Mouse (Mus musculus): ENCODE data around the gene Tspan9. TPM values are rescaled to one million over a fixed set of nuclear protein-coding genes. Genes with fewer than 3 reads are reported as not detected.

The Tspan9 gene
- polyA plus RNA-seq, 1 experiment from 2014 or later = 127 TPM

DNA sequence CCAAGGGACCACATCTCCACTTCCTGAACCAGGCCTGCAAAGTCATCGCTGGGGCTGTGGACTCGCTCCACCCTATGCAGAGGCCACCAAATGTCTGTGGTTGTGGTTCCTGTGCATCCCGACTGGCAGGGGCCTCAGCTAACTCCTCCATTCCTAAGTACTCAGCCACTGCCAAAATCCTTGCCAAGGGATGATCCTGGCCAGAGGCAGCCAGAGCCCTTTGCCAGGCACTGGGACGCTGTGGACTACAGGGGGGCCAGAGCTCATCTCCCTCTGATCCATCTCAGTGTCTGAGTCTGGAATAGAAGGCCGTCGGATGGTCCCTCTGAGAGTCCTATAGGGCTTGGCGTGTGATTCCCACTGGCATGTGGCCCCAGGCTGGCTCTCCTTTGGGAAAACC is 193.5 kb downstream of the Tspan9 start:
- H3K9ac ChIP-seq = no peak overlapping the region
- H3K9me3 ChIP-seq = no peaks in the 10 kb centered on the region
- H3K27me3 ChIP-seq (replicated peaks) = peaks cover 23% of the 10 kb centered on the region
- no peak overlapping the region for H3K4me2 ChIP-seq
- H3K4me3 ChIP-seq = no peak overlapping the region
- no peaks in the 10 kb centered on the region for H3K4me1 ChIP-seq
- H3K27ac ChIP-seq (replicated peaks) = no peak overlapping the region
- WGBS = 80% methylated on average over 7 of the region's 7 CpGs
- no peak for ATAC-seq (ENCODE audit: extremely low read depth, insufficient number of reproducible peaks, low FRiP score, low TSS enrichment)
- H3K36me3 ChIP-seq = no peaks in the 10 kb centered on the region

DNA sequence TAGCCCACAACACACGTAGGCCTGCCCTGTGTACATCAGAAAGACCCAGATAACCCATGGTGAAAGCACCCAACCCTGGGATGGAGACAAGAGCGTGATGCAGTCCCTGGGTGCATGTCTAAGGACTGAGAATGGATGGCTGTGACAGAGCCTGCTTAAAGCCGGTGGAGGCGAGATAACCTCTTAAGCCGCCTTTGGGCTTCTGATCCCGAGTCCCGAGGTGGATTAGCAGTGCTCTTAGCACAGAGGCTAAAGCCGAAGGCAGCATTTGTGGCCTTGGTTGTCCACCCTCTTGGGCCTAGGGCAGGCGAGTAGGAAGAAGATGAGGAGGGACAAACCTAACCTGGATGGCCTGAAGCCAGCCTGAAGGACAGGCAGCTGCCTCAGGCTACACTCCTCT is 194.7 kb downstream of the Tspan9 start:
- Histone ChIP-seq H3K4me3 (no peak overlapping the region), H3K4me2 (no peak overlapping the region), H3K9me3 (no peaks in the 10 kb centered on the region), H3K4me1 (no peaks in the 10 kb centered on the region), H3K9ac (no peak overlapping the region), H3K27me3 (replicated peaks) (peaks cover 20% of the 10 kb centered on the region), H3K36me3 (no peaks in the 10 kb centered on the region), H3K27ac (replicated peaks) (no peak overlapping the region)
- ATAC-seq (ENCODE audit: extremely low read depth, insufficient number of reproducible peaks, low FRiP score, low TSS enrichment) = no peak
- WGBS = 49% methylated on average over 9 of the region's 9 CpGs

DNA sequence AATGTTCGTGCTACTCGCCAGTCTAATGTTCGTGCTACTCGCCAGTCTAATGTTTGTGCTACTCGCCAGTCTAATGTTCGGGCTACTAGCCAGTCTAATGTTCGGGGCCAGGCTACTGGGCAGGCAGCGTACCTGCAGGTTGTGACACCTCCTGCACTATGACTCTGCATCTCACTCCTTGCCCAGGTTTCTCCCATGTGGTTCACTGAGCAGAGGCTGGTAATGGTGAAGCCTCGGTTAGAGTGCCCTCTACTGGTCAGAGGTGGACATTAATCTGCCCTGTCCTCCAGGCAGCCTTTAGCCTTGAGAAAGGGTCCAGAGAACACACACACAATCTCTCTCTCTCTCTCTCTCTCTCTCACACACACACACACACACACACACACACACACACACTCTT is 197.7 kb downstream of the Tspan9 start:
- Histone ChIP-seq H3K9me3 (no peaks in the 10 kb centered on the region), H3K36me3 (no peaks in the 10 kb centered on the region), H3K9ac (no peak overlapping the region), H3K4me2 (no peak overlapping the region), H3K4me1 (no peaks in the 10 kb centered on the region), H3K27me3 (replicated peaks) (peaks cover 8% of the 10 kb centered on the region), H3K4me3 (no peak overlapping the region), H3K27ac (replicated peaks) (no peak overlapping the region)
- WGBS = 50% methylated on average over 9 of the region's 9 CpGs
- ATAC-seq (ENCODE audit: extremely low read depth, insufficient number of reproducible peaks, low FRiP score, low TSS enrichment) = no peak

DNA sequence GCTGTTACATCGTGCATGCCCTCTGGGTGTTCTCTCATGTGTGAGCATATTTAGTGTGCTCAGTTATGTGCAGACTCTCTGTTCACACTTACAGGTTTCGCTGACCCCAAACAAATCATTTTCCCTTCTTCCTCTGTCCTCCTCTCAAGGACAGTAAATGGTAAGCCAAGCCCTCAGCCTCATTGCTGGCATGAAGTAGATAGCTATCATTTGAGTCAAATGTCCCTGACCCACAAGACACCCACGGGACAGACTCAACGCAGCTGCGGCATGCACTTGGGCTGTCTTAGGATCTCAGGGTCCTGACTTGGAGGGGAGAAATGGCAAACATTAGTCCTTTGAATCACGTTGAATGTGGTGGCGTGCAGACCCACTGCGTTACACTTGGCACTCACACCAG is 201.0 kb downstream of the Tspan9 start:
- H3K4me1 ChIP-seq = no peaks in the 10 kb centered on the region
- no peak overlapping the region for H3K4me2 ChIP-seq
- no peaks in the 10 kb centered on the region for H3K9me3 ChIP-seq
- ATAC-seq (ENCODE audit: extremely low read depth, insufficient number of reproducible peaks, low FRiP score, low TSS enrichment) = no peak
- no peak overlapping the region for H3K27ac ChIP-seq (replicated peaks)
- no peaks in the 10 kb centered on the region for H3K36me3 ChIP-seq
- no peak overlapping the region for H3K9ac ChIP-seq
- peaks cover 8% of the 10 kb centered on the region for H3K27me3 ChIP-seq (replicated peaks)
- WGBS = 85% methylated on average over 8 of the region's 8 CpGs
- no peak overlapping the region for H3K4me3 ChIP-seq

DNA sequence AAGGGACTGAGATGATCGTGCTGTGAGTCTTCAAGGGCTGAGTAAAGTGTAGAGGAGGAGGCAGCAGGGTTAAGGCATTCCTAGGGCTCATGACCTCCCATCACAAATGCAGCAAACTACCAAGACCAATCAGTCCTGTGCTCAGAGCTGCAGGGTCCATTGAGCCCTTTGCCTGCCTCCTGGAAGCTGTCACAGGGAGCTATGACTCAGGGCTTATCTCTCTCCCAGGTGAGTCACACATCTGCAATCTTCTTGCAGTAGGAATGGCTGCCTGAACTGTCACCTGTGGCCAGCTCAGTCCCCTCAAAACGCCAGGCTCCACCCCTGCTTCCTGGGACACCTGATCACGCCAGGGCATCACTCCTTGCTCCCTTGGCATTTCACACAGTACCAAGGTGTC is 208.3 kb downstream of the Tspan9 start:
- WGBS = 65% methylated on average over 3 of the region's 3 CpGs
- no peak overlapping the region for H3K9ac ChIP-seq
- peaks cover 21% of the 10 kb centered on the region for H3K4me1 ChIP-seq
- no peaks in the 10 kb centered on the region for H3K36me3 ChIP-seq
- H3K9me3 ChIP-seq = no peaks in the 10 kb centered on the region
- H3K4me3 ChIP-seq = no peak overlapping the region
- no peak overlapping the region for H3K27ac ChIP-seq (replicated peaks)
- no peak for ATAC-seq (ENCODE audit: extremely low read depth, insufficient number of reproducible peaks, low FRiP score, low TSS enrichment)
- H3K4me2 ChIP-seq = no peak overlapping the region
- no peaks in the 10 kb centered on the region for H3K27me3 ChIP-seq (replicated peaks)

DNA sequence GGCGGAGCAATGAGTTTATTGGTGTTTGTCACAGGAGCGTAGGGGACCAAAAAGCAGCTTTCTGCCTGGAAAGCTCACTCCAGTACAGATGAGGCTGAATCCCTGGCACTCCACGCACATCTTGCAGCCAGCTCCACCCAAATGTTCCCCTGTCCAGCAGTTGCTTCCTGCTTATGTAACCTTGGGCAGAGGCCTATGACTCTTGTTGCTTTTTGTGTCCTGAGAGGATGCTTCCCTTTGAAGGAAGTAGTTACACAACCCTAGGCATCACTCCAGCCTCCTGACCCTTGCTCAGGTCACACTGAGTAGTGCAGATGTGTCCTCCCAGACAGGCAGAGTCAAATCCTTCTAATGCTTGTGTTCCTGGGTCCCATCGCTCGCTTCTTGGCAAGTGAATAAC is 209.6 kb downstream of the Tspan9 start:
- Histone ChIP-seq H3K36me3 (no peaks in the 10 kb centered on the region), H3K4me3 (no peak overlapping the region), H3K9me3 (no peaks in the 10 kb centered on the region), H3K9ac (no peak overlapping the region), H3K27ac (replicated peaks) (no peak overlapping the region), H3K4me2 (no peak overlapping the region), H3K4me1 (peaks cover 32% of the 10 kb centered on the region), H3K27me3 (replicated peaks) (no peaks in the 10 kb centered on the region)
- ATAC-seq (ENCODE audit: extremely low read depth, insufficient number of reproducible peaks, low FRiP score, low TSS enrichment) = no peak
- 87% methylated on average over 5 of the region's 5 CpGs for WGBS

DNA sequence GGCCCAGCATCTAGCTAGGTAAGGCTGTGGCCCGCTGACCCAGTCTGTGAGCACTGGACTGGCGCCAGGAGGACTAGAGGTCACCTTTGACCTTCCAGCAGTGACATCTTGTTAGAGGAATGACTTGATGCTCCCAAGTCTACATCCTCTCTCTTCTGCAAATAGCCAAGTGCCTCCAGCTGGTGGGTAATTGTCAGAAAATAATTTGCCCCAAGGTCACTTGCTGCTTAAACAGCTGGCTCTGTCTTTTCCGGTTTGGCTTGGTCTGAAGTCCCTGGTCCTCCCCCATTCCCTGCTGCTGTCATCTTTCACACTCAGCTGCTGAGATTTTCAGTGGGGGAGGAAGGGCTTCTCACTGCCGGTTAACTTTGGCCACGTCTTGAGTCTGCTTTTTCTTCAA is 210.7 kb downstream of the Tspan9 start:
- Histone ChIP-seq H3K9ac (no peak overlapping the region), H3K4me1 (peaks cover 40% of the 10 kb centered on the region), H3K4me3 (no peak overlapping the region), H3K36me3 (no peaks in the 10 kb centered on the region), H3K4me2 (no peak overlapping the region), H3K27ac (replicated peaks) (0 out of 2 replicates have a peak overlapping the region, but pooled peaks have one; percentile 8), H3K9me3 (no peaks in the 10 kb centered on the region), H3K27me3 (replicated peaks) (no peaks in the 10 kb centered on the region)
- no peak for ATAC-seq (ENCODE audit: extremely low read depth, insufficient number of reproducible peaks, low FRiP score, low TSS enrichment)
- 46% methylated on average over 5 of the region's 5 CpGs for WGBS

DNA sequence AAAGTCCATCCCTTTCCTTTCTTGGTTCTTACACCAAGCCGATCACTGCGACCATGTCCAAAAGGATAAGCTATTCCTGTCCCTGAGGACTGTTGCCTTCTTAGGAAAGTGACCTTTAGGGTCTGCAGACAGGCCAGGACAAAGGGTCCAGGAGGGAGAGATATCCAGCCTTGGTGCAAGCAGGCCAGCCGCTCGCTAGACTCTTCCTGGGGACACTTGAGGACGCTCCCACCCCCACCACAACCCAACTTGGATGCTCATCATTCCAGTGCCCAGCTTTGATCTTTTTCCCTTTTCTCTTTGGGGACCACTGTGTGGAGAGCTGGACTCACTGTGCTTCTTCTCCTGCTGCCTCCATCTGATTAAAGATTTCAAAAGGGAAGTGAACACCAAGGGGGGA is 214.7 kb downstream of the Tspan9 start:
- Histone ChIP-seq H3K27me3 (replicated peaks) (peaks cover 6% of the 10 kb centered on the region), H3K27ac (replicated peaks) (0 out of 2 replicates have a peak overlapping the region, but pooled peaks have one; percentile 5), H3K4me2 (no peak overlapping the region), H3K9me3 (no peaks in the 10 kb centered on the region), H3K9ac (no peak overlapping the region), H3K4me1 (peaks cover 50% of the 10 kb centered on the region), H3K36me3 (no peaks in the 10 kb centered on the region), H3K4me3 (no peak overlapping the region)
- ATAC-seq (ENCODE audit: extremely low read depth, insufficient number of reproducible peaks, low FRiP score, low TSS enrichment) = no peak
- 56% methylated on average over 5 of the region's 5 CpGs for WGBS

DNA sequence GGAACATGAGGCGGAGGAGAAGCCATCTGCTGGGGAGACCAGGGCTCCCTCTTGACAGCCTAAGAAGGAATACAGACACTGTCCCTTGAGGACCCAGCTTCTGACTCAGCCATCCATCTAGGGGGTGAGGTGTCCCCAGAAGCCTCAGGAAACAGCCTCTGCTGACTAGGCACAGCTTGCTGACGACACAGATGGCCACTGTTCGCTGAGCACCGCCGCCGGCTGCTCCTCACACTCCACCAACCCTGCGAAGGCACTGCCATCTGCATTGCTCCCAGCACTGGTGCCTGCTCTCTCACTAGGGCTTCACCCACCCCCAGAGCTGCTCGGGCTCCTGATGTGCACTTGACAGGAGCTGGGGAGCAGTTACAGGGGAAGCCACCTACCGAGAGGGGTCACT is 217.5 kb downstream of the Tspan9 start:
- no peak overlapping the region for H3K27ac ChIP-seq (replicated peaks)
- WGBS = 56% methylated on average over 9 of the region's 9 CpGs

DNA sequence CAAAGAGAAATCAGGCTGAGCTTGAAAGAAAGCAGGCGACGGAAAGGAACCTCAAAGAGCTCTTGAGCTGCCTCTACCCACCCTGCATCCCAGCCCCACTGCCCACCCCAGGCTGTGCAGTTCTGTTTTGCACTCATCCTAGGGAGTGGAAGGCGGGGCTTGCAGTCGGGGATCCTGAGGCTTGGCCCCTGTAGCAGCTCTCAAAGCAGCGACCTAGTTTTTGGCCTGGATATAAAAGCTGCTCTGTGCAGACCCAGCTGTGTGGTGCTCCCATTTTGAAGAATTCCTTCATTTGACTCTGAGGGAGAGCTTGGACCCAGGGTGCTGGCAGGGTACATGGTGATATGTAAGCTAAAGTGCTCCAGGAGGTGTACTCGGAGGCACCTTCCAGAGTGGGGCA is 218.6 kb downstream of the Tspan9 start:
- Histone ChIP-seq H3K4me3 (no peak overlapping the region), H3K27ac (replicated peaks) (no peak overlapping the region), H3K9me3 (no peaks in the 10 kb centered on the region), H3K4me2 (no peak overlapping the region), H3K36me3 (no peaks in the 10 kb centered on the region), H3K27me3 (replicated peaks) (peaks cover 20% of the 10 kb centered on the region), H3K4me1 (peaks cover 26% of the 10 kb centered on the region), H3K9ac (no peak overlapping the region)
- 66% methylated on average over 6 of the region's 6 CpGs for WGBS
- ATAC-seq (ENCODE audit: extremely low read depth, insufficient number of reproducible peaks, low FRiP score, low TSS enrichment) = no peak

More for the DNA sequence above, 217.5 kb downstream of the Tspan9 start:
- peaks cover 20% of the 10 kb centered on the region for H3K27me3 ChIP-seq (replicated peaks)
- H3K9me3 ChIP-seq = no peaks in the 10 kb centered on the region
- no peak overlapping the region for H3K4me2 ChIP-seq
- H3K36me3 ChIP-seq = no peaks in the 10 kb centered on the region
- H3K4me1 ChIP-seq = peaks cover 34% of the 10 kb centered on the region
- ATAC-seq (ENCODE audit: extremely low read depth, insufficient number of reproducible peaks, low FRiP score, low TSS enrichment) = no peak
- H3K9ac ChIP-seq = no peak overlapping the region
- H3K4me3 ChIP-seq = no peak overlapping the region

DNA sequence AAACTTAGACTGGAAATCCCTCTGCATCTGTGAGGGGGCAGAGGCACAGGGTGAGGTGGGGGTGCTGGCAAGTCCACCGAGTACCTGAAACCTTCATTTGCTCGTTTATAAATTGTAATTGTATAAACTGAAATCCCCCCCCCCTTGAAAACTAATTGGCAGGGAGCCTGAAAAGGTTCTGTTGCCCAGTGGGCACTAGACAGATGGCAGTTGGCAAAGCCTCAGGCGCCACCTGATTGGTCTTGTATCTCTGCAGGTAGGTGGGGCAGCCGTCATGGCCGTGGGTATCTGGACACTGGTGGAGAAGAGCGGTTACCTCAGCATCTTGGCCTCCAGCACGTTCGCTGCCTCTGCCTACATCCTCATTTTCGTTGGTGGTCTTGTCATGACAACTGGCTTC is 220.1 kb downstream of the Tspan9 start:
- H3K9me3 ChIP-seq = no peaks in the 10 kb centered on the region
- no peaks in the 10 kb centered on the region for H3K36me3 ChIP-seq
- peaks cover 20% of the 10 kb centered on the region for H3K27me3 ChIP-seq (replicated peaks)
- ATAC-seq (ENCODE audit: extremely low read depth, insufficient number of reproducible peaks, low FRiP score, low TSS enrichment) = no peak
- no peak overlapping the region for H3K9ac ChIP-seq
- H3K4me2 ChIP-seq = no peak overlapping the region
- no peak overlapping the region for H3K27ac ChIP-seq (replicated peaks)
- no peak overlapping the region for H3K4me3 ChIP-seq
- H3K4me1 ChIP-seq = peaks cover 14% of the 10 kb centered on the region
- WGBS = 80% methylated on average over 9 of the region's 9 CpGs

DNA sequence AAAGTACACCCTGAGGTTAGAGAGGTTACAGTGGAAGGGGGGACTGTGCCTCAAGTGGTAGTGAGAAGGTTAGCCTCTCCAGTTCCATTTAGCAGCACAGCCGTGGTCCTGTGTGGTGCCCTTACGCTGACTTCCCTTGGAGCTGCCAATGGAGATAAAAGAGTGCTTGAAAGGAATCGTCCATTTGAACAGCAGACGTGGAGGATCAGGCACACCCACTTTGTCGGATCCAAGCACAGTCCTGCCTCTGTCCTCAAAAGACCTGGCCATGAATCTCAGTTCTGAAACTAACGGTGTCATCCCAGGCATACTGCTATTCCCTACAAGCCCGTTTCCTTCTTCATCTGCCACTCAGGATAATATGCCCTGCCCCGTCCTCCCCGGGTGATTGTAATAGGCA is 221.4 kb downstream of the Tspan9 start:
- H3K4me3 ChIP-seq = no peak overlapping the region
- 49% methylated on average over 9 of the region's 9 CpGs for WGBS
- no peak for ATAC-seq (ENCODE audit: extremely low read depth, insufficient number of reproducible peaks, low FRiP score, low TSS enrichment)
- no peak overlapping the region for H3K9ac ChIP-seq
- peaks cover 20% of the 10 kb centered on the region for H3K27me3 ChIP-seq (replicated peaks)
- H3K27ac ChIP-seq (replicated peaks) = no peak overlapping the region
- peaks cover 3% of the 10 kb centered on the region for H3K4me1 ChIP-seq
- no peaks in the 10 kb centered on the region for H3K9me3 ChIP-seq
- H3K4me2 ChIP-seq = no peak overlapping the region
- no peaks in the 10 kb centered on the region for H3K36me3 ChIP-seq

Measured in heart, embryonic 13.5 days (tissue).